Mouse (Mus musculus) Patski (cell line): ENCODE measurements at regions not wholly inside any gene's neighbourhood (a gene's known extent, or its start where the extent isn't known, plus 50 kb on each side); places are given as distances from the start of the nearest gene placed in this dataset.

Source experiments
- ATAC-seq: fragments of 100-300 bp; one replicate; pipeline ENCODE4 v1.8.0; 2021
- CTCF ChIA-PET: fragments of 350-600 bp; sonication (Branson Sonifier 250); formaldehyde crosslinking; loops from one replicate; lab custom pipeline; 2022; ENCODE audit warnings: inconsistent platforms; lab: Charles Lee
- POLR2A ChIA-PET: fragments of 350-600 bp; sonication (Branson Sonifier 250); formaldehyde crosslinking; loops from one replicate; lab custom pipeline; 2022; ENCODE audit warnings: antibody characterized with exemption, inconsistent platforms; lab: Charles Lee
- DNase-seq: peaks from one replicate; pipeline ENCODE4 v3.0.0-alpha.2; 2011; ENCODE audit warnings: low read depth, low spot score
- H3K27me3 ChIP-seq: fragments of 371-371 bp; one replicate; pipeline ENCODE4 v1.5.1; 2021
- CTCF ChIP-seq: fragments of 100-300 bp; IDR thresholded peaks from one replicate; pipeline ENCODE4 v1.5.1; 2021
- in situ Hi-C: fragments of 300-500 bp; cut with MboI; formaldehyde crosslinking; loops from 3 replicates; pipeline ENCODE4 v1.11.1; 2018; ENCODE audit warnings: low pct_unique_long_range_greater_than_20kb, mixed read lengths

DNA sequence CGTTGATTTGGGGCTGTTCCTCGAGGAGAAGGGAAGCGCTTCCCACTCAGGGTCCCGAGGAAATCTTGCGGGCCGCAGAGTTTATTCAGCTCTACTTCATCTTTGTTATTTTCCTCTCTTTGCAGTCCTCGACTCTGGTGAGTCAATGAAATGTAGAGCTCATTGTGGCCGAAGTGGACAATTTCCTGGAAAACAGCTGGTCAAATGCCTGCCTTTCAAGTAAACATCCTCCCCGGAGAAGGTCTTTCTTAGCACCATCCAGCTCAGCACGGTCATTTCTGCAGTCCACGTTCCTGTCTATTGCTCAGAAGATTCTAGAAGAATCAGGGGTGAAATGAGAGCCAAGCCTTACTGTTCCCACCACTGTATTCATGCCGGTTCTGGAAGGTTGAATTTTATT, 133.0 kb downstream of the Bcas1 start:
- no peak for ATAC-seq
- ChIA-PET POLR2A (no interaction called here), CTCF (no interaction called here)
- H3K27me3 ChIP-seq = no peaks in the 10 kb centered on the region
- in situ Hi-C loops = no loop called here
- TF ChIP-seq CTCF = no peak
- DNase-seq = no peak

DNA sequence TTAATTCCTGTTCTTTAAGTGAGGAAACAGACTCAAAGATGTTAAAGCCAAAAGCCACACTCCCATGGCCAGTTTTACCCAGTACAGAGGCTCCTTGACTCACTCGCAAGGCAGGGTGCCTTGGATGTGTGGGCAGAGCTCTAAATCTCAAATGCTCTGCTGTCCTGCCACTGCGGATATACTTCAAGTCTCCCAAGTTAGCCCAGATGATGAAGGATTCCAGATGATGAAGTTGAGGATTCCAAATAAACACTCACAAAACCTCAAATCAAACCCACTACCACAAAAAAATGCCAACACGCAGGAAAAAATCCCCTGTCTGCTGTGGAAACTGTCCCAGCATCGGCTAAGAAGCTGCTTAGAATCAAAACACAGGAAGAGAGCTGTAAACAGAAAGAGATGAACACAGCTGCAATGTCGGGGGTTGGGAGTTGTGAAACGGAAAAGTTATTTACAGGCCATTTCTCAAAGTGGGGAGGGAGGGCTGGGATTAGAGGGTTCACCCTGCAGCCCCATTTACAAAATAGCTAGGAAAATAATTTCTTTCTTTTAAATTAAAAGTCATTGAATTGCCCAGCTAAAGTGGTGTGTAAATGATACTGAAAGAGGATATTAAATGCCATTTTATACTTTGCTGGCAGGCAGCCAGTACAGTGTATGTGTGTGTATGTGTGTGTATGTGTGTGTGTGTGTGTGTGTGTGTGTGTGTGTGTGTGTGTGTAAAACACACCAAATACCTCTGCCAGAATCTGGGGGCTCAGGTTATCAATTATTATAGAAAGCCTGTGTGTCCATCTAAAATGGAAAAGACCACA, 135.6 kb downstream of the Bcas1 start:
- DNase-seq (no peak), ATAC-seq (no peak)
- no peaks in the 10 kb centered on the region for H3K27me3 ChIP-seq
- in situ Hi-C loops = no loop called here
- no peak for TF ChIP-seq CTCF
- POLR2A ChIA-PET = no interaction called here
- CTCF ChIA-PET = interaction anchor here (0.8 to 1.2 kb wide), 4 partner anchors 10 to 127 kb away, joined by 3 to 5 read pairs (median 3); no protein-coding TSS in a partner anchor

DNA sequence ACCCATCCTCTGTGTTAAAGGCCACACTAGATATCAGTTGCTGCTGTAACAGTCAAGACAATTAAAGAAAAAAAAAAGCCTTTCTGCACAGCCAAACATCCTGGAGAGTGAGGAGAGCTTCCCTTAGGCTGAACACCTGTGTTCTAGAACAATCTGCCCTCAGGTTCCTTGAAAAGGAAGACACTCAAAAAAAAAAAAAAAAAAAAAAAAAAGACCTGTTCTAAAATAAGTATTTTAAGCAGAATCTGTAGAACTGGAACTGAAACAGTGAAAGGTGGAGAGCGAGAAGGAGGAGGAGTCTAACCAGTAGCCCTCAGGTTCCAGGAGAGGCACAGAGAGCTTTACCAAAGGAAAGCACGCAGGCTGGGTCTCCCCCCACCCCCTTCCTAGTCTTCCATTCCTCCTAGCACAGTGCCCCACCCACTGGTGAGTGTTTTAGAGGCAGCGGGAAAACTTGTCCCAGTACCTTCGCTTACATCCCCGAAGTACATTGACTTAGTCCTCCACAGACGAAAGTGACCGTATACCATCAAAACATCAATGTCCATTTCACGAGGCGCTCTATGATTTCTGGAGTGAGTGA, 138.2 kb downstream of the Bcas1 start:
- POLR2A ChIA-PET = interaction anchor here (0.7 kb wide), 1 partner anchor 176 kb away, joined by 8 read pairs; no protein-coding TSS in a partner anchor
- DNase-seq (no peak), ATAC-seq (no peak)
- CTCF ChIA-PET = interaction anchor here (1.1 to 2.4 kb wide), 2 partner anchors 10 to 46 kb away, joined by 3 to 7 read pairs; no protein-coding TSS in a partner anchor
- TF ChIP-seq CTCF = no peak
- in situ Hi-C loops = no loop called here
- H3K27me3 ChIP-seq = no peaks in the 10 kb centered on the region

GRCm38 (mm10) chr2:170288787-170289186, 138.9 kb downstream of the Bcas1 start:
- ATAC-seq = no peak
- no peak for TF ChIP-seq CTCF
- POLR2A ChIA-PET = no interaction called here
- CTCF ChIA-PET = interaction anchor here (2.4 kb wide), 1 partner anchor 10 kb away, joined by 7 read pairs; no protein-coding TSS in a partner anchor
- DNase-seq = no peak
- in situ Hi-C loops = no loop called here
- no peaks in the 10 kb centered on the region for H3K27me3 ChIP-seq

DNA sequence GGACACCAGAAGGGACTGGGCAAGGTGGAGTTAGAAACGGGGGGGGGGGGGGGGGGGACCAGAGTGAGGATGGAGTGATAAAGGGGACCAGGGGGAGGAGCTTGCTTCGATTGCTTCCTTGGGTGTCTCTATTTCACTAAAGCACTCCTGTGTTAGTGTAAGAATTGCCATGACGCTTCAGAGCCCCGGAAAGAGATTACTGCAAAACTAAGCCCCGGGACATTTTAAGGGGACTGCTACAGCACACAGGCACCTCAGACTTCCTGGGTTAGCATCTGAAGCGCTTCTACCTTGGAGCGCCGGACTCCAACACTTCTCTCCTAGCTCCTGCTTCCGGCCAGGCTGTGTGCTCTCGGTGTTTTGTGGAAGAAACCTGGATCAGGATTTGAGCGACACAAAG, 139.4 kb downstream of the Bcas1 start:
- ATAC-seq (no peak), DNase-seq (no peak)
- in situ Hi-C loops = no loop called here
- ChIA-PET CTCF (interaction anchor here (2.4 kb wide), 1 partner anchor 9 kb away, joined by 7 read pairs; no protein-coding TSS in a partner anchor), POLR2A (interaction anchor here (1.1 kb wide), 1 partner anchor 16 kb away, joined by 4 read pairs; no protein-coding TSS in a partner anchor)
- no peak for TF ChIP-seq CTCF
- no peaks in the 10 kb centered on the region for H3K27me3 ChIP-seq

- ChIA-PET POLR2A (interaction anchor here (1.1 kb wide), 1 partner anchor 15 kb away, joined by 4 read pairs; no protein-coding TSS in a partner anchor), CTCF (interaction anchor here (2.4 kb wide), 1 partner anchor 8 kb away, joined by 7 read pairs; no protein-coding TSS in a partner anchor)
- ATAC-seq (no peak), DNase-seq (no peak)
- no peaks in the 10 kb centered on the region for H3K27me3 ChIP-seq
- TF ChIP-seq CTCF = no peak
- in situ Hi-C loops = no loop called here
Measured at GRCm38 (mm10) chr2:170287301-170287885, 139.5 kb upstream of the Zfp217 start.

- POLR2A ChIA-PET = no interaction called here
- ATAC-seq (no peak), DNase-seq (no peak)
- in situ Hi-C loops = no loop called here
- CTCF ChIA-PET = no interaction called here
- TF ChIP-seq CTCF = no peak
- H3K27me3 ChIP-seq = no peaks in the 10 kb centered on the region
Measured at GRCm38 (mm10) chr2:170286773-170287172, 138.9 kb upstream of the Zfp217 start.

DNA sequence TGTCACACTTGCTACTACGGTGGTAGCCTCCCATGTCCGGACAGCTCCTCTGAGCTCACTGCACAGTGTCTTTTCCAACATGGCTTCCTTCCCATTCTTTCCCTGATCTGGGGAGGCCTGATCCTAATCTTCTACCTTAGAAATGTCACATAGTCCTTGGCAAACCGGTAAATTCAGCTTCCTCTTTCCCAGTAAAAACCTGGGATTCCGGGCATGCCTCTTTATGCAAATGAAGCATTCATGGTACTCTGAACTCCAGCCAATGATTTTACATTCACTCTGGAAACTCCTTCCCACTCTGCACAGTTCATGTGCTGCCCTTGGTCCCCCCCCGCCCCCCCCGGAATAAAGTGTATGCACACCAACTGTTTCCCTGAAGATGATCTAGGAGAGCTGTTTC, 134.6 kb upstream of the Zfp217 start:
- no peak for DNase-seq
- ChIA-PET CTCF (interaction anchor here (1.3 kb wide), 2 partner anchors 9 to 119 kb away, joined by 3 to 5 read pairs; no protein-coding TSS in a partner anchor), POLR2A (no interaction called here)
- no peak for ATAC-seq
- no peaks in the 10 kb centered on the region for H3K27me3 ChIP-seq
- TF ChIP-seq CTCF = no peak
- in situ Hi-C loops = no loop called here

- CTCF ChIA-PET = interaction anchor here (0.9 to 1.3 kb wide), 5 partner anchors 10 to 120 kb away, joined by 3 to 5 read pairs (median 3); no protein-coding TSS in a partner anchor
- POLR2A ChIA-PET = interaction anchor here (1.1 kb wide), 1 partner anchor 60 kb away, joined by 3 read pairs; no protein-coding TSS in a partner anchor
- TF ChIP-seq CTCF = no peak
- ATAC-seq (no peak), DNase-seq (no peak)
- no peaks in the 10 kb centered on the region for H3K27me3 ChIP-seq
- in situ Hi-C loops = no loop called here
Measured at GRCm38 (mm10) chr2:170281311-170282008, 133.6 kb upstream of the Zfp217 start.

GRCm38 (mm10) chr2:170280733-170281132, 132.8 kb upstream of the Zfp217 start:
- ATAC-seq (no peak), DNase-seq (no peak)
- CTCF ChIA-PET = interaction anchor here (0.9 to 1.2 kb wide), 5 partner anchors 22 to 160 kb away, joined by 3 to 4 read pairs (median 3); no protein-coding TSS in a partner anchor
- POLR2A ChIA-PET = no interaction called here
- TF ChIP-seq CTCF = peak; percentile 63
- in situ Hi-C loops = no loop called here
- no peaks in the 10 kb centered on the region for H3K27me3 ChIP-seq
